Mouse (Mus musculus) induced T-regulatory cell, adult 2 months (primary cell): ENCODE measurements around the gene Ipo4.
A peak's percentile ranks its signal among the peaks of the same experiment; 100 is the strongest.

Source experiments
- DNase-seq: peaks from one replicate; pipeline ENCODE4 v3.0.0-alpha.2; 2012; ENCODE audit warnings: low read depth

Ipo4 gene

DNA sequence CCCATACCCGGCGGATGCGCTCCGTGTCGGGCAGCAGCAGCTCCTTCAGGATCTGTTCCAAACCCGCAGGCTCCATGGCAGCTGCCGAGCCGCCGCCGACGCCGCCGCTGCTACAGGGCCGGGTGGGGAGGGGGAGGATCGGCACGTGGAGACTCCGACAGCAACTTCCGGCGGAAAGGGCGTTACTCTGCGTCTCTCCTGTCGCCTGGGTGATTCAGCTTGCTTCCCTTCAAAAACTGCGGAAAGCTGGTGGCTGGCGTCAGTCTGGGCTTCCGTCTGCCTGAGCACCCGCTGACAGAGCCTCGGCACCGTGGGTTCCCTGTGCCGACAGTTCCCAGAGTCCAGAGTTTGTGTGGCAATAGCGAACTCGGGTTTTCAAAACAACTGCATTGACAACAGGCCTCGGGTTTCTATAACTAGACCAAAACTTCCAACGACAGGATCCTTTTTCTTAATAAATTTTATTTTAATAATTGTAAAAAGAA, at the start of gene Ipo4:
Gene Ipo4 (minus strand): TSS at position 435 of the 485 bp plus-strand sequence.
- DNase-seq, result peak; percentile 95

DNA sequence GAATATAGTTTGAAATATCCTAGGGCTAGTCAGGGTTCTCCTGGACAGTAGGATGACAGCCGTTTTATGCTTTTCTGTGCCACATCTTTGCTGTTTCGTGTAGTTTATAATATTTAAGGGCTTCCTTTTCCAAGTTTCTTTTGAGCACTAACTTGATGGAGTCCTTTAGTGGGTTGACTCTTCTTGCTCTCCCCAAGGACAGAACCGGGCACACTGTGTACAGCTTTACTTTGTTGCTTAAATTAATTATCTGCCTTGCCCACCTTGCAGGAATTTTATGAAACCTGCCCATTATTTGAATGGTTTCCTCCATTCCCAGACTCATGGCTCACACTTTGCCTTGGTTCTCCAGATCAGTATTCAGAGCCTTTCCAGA, 46.3 kb upstream of the Ipo4 start:
- DNase-seq, result no peak

DNA sequence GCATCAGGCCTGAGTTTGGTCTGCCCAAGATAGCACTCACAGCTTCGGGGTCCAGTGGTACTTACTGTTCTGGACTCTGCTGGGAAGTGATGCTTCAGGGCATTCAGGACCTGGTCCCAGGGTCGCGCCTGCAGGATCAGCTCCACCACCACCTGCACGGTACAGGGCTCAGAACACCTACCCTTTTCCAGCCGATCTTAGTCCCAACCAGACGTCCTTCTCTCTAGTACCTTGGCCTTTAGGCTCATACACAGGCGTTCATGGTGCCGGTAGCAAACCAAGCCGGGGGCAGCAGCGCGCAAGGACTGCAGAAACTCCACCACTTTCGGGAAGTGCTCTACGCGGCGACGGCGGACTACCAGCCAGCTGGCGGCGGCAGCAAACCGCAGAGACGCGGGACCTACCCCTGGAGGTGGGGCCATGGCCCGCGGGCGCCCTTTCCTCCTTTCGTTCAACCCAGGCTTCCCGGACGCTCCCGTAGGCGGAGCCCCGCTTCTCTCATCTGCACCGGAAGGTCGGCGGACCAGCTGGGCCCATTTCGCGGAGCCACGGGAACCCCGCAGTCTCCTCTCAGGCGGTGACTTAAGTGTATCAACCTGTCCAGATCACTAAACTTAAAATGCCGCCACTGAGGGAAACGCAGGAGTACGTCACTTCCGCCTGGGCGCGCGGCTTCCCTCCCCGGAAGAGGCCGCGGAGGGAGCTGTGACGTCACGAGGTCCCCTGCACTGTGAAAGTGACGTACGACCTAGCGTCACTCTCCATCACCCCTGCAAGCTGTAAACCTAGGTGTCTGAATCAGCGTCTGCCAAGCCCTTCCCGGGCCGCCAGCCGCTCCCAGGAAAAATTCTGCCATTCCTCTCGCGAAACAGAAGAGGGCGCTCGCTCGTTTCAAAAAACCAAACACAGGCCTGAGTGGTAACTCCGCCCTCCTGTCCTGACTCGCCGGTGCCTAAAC, 45.7 kb upstream of the Ipo4 start, which contains the start of gene Tinf2:
Gene Tinf2 (minus strand): TSS at position 661 of the 958 bp plus-strand sequence.
- peak; percentile 99 for DNase-seq

DNA sequence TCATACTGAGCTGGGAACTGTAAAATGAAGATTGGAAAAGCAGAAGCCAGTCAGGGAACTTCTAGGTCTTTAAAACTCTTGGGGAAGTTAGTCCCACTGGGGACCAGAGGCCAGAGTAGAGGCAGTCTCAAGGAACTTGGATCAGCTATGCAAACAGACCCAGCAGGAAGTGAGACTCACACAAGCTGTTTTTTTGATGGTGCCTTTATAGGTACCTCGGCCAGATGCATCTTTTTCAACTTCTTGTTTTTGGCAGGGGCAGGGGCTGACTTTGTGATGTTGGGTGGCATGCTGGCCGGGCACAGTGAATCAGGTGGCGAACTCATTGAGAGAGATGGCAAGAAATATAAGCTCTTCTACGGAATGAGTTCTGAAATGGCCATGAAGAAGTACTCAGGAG, 41.9 kb upstream of the Ipo4 start:
- no peak for DNase-seq

DNA sequence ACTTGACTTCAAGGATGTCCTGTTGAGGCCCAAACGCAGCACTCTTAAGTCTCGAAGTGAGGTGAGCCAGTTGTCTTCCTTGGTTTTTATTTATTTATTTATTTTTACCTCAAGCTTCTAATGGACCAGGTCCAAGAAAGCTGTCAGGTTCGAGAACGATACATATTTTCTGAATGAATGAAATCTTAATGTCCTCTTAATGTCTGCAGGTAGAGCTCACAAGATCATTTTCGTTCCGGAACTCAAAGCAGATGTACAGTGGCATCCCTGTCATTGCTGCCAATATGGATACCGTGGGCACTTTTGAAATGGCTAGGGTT, 36.9 kb upstream of the Ipo4 start:
- no peak for DNase-seq

DNA sequence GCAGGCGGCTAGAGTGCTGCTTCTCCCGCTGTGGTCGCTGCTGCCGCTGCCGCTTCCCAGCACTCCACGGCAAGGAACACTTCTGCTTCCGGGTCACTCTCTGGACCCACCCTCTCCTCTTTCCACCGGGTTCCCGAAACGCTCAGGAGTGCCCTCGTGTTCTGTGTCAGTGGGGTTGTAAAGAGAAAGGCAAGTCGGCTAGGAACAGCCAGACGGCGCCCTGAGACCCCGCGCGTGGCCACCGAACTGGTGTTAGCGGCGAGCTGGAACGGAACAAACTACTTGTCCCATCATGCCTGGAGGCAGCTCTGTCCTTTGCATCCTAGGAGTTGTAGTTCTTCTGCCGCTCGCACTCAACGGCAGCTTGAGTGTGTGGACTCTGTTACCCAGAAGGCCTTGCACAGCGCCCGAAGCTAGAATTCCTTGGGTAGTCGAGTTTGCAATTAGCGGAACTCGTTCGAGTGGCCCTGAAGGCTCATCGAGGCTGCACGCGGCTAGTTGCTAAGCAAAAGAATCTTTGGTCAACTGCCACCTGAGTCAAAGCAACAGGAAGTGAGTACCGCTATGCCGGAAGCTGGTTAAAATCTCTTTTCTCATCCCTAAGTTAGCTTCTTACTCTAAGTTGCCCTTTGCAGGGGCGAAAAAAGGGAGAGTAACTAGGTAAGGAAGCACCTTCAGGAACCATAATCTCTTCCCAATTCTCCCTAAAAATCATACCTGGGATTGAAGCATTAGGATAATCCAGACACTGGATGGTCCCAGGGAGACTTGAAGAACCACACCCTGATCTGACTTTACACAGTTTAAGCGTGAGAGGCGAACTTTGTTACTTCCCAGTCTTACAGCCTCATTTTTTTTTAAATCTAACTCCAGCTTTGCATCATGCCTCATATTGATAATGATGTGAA, 36.3 kb upstream of the Ipo4 start, which contains the start of the genes Gmpr2 and Nedd8:
Gene Gmpr2 (plus strand): TSS at position 109 of the 908 bp plus-strand sequence.
Gene Nedd8 (minus strand): TSS at position 292 of the 908 bp plus-strand sequence.
- DNase-seq, result peak; percentile 97

DNA sequence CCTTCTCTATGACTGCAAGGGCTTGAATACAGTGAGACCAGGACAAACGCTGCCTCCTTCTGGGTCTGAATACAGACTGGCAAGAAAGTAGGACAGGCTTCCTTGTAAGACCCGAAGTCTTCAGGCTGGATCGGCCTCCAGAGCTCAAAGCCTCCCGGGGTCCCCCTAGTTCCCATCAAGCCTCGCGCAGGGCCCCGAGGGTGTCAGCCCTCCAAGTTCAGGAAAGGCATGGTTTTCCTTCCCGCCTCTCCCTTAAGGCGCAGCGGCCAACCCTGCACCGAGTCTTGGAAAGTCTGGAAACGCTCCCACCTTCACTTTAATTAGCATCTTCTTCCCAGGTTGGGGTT, 35.7 kb upstream of the Ipo4 start:
- no peak for DNase-seq

DNA sequence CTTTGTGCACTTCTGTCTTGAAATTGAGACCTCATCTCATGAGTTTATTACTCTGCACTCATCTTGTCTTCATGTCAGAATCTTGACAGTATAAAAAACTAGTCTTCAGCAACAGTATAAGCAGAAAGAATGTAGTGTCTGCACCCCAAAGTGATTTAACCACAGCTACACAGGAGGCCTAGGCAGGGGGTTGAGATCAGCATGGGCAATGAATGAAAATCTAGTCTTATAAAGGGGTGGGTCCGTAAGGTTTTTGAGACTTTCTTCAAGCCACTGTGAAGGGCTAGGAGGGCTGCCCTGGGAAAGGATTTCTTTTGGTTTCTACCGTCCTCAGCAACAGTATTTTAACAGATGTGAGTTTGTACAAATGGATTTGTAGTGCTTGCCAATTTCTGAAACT, 24.9 kb upstream of the Ipo4 start:
- no peak for DNase-seq

DNA sequence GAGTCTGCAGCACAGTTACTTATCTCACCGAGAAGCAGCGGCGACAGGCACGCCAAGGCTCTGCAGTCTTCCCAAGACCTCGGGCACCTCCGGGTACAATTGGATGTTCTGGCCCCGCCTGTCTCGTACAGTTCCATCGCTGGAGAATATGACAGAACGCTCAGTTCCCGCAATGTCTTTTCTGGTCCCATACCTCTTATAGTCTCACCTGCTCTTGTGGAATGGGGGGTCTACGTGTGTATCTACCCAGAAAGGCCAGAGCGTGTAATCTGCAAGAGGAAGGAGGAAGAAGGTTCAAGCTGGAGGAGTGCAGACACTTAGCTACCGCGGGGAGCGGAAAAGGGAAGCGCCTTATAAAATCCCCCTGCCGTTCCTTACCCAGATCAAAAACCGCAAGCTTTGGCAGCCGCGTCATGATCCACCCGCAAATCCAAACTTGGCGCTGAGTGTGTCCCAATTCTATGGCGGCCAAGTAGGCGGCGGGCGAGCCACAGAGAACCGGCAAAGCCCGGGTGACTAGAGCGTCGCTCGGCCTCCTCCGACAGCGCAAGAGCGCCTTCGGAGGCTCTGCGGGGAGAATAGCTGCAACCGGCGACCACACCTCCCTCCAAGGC, 24.3 kb upstream of the Ipo4 start, which contains the start of gene Mdp1:
Gene Mdp1 (minus strand): TSS at position 549 of the 614 bp plus-strand sequence.
- peak; percentile 87 for DNase-seq

DNA sequence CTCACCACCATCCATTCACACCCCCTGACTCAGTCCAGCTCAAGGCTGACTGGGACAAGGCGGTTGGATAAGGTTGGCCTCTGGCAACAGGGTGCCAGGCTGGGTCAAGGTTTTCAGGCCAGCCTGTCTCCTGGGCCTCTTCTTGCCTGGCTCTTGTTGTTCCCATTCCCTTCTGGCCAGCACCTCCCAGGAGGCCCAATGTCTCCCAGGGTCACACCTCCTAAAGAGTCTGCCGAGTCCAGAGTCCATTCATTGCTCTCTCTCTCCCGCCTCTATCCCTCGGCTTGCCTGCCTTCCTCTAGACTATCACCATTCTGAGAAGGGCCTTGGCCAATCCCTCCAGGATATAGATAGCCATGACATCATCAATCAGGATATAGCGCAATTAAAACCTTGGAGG, 22.3 kb upstream of the Ipo4 start:
- DNase-seq, result no peak

DNA sequence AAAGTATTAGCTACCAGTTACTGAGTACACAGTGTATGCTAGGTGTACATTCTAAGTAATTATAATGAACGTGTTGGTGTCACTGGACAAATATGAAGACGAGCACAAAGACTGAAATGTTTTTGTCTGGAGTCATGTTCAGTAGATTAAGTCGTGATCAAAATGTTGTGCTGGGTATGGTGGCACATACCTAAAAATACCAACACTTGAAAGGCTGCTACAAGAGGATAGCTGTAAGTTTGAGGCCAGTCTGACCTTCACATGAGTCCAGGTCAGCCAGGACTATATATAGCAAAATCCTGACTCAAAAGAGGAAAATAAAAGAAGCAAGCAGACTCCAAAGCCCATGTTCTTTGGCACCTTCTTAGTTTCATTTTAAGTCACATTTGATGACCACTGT, 21.2 kb upstream of the Ipo4 start:
- no peak for DNase-seq

DNA sequence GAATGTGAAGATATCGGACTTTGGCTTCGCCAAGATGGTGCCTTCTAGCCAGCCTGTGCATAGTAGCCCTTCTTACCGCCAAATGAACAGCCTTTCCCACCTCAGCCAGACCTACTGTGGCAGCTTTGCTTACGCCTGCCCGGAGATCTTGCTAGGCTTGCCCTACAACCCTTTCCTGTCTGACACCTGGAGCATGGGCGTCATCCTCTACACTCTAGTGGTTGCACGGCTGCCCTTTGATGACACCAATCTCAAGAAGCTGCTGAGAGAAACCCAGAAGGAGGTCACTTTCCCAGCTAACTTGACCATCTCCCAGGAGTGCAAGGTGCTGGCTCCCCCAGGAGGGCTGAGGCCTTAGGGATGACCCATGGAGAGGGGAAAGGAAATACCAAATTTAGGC, 15.8 kb upstream of the Ipo4 start:
- DNase-seq, result no peak

DNA sequence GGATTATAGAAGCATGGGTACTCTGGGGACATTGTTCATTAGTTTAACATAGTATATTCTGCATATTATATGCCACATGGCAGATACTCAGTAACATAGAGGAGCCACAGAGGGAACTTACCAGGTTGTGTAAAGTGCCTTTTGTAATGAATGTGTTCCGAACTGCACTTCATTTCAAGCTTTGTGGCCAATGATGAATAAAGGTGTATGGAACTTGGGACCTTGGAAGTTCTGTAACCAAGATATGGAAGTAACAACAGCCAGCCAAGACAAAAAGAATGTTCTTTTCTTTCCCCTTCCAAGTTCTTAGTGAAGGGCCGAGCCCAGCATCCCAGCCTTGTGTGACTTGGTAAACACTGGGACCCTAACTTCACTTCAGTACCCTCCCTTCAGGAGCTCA, 14.1 kb upstream of the Ipo4 start, which contains the start of gene Tssk4:
Gene Tssk4 (plus strand): TSS at position 301 of the 400 bp plus-strand sequence.
- DNase-seq, result no peak

DNA sequence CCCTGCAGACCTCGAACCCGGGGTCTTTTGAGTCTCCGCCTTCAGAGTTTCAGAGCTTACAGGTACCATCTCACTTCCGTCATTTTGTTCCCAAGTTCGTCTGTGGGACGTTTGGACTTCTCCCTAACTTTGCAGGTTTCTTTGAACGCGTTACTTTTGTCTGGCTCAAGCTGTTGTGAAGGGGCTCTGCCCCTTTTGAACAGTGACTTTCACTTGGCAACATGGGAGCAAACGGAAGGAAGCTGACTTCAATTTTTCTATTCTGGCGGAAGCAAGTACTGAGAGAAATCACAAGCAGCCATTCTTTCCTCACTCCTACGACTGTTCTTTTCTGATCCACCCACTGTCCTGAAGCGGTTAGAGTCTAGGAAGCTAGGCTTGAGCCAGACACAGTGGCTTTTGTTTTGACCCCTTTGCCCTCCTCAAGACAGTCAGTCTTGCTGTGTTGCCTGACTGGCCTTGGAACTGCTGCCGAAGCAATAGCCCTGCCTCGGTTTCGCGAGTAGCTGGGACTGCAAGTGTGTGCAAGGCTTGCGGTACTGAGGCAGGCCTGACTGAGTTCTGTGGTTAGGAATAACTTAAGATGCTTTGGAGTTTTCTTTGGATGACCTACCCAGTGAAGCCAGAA, 8.6 kb upstream of the Ipo4 start:
- DNase-seq, result peak; percentile 74

DNA sequence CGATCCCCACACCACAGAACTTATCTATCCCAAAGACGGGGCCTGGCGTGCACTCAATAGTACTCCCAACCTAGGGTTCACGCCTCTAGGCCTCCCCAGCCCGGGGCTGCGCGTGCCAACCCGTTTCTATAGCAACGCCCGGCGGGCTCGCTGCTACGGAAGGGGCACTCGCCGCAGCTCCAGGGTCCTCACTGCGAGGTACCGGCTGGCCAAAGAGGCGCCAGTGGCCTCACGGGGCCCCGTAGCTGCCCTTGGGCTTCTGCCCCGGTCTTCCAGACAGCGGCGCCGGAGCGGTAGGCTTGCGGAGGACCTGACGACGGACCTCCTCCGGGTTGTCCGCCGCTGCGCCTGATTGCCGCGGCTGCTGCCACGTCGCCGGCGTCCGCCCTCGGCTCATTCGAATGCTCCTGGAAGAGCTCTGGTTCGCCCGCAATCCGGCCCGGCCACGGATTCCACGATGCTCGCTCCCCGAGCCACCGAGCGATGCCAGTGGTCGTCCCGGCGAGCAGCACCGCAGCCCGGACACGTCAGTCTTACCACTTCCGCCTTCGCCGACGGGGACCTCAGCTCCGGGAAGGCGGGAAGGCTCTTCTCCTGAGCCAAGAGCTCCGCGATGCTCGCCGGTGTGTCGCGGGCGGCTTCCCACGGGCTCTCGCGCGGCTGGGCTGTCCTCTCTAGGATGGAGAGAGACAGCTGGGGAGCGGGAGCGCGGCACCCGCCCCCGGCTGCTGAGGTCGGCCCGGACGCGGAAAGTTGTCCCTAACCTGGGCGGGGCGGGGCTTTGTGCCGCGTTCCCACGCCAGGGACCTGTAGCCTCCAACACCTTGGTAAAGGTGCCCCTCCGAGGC, 7.5 kb upstream of the Ipo4 start, which contains the start of gene Tm9sf1:
Gene Tm9sf1 (minus strand): TSS at position 747 of the 848 bp plus-strand sequence.
- peak; percentile 91 for DNase-seq

DNA sequence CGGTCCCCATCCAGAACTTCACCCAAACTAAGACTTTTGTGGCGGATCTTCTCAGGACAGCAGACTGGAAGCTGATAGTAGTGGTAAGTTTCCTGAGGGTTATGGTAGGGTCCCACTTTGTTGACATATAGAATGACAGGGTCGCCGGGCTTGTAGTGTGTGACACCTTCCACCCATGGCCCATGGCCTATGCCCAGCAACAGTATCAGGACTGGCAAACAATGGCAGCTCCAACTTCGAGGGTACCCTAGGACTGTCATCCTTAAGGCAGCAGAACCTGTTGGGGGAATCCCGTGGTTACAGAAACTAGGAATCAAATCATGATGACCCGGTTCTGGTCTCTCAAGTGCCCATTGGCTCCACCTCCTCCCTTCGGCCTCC, 6.9 kb upstream of the Ipo4 start:
- no peak for DNase-seq

DNA sequence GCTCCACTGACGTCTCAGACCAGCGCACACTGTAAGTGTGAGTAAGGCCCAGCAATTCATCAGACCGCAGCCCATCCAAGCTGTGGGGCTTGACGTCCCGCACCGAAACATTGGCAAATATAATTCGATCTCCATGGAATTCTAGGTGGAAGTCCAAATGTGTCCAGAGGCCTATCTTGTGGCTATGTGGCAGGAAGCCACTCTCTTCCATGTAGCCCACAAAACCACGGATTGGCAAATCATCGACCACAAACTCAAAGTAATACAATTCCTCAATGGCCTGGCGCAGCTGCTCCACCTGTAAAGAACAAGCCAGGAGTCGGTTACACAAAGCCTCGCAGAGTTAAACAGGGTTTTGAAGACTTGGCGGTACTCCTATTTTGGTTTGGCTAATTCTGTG, 5.5 kb upstream of the Ipo4 start:
- DNase-seq, result no peak

DNA sequence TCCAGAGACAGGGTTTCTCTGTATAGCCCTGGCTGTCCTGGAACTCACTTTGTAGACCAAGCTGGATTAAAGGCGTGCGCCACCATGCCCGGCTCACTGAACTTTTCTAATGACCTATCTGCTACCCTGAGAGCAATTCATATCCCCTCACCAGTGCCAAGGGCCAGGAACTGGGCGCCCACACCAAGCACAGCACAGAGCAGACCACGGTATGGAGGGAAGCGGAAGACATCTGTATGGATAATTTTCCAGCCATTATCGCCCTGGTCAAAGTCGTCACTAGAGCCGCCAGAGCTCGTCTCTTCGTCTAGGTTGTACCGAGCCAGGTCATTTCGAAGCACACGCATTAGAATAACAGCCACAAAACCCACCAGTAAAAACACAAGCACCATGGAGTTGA, 5.1 kb upstream of the Ipo4 start:
- DNase-seq, result no peak

DNA sequence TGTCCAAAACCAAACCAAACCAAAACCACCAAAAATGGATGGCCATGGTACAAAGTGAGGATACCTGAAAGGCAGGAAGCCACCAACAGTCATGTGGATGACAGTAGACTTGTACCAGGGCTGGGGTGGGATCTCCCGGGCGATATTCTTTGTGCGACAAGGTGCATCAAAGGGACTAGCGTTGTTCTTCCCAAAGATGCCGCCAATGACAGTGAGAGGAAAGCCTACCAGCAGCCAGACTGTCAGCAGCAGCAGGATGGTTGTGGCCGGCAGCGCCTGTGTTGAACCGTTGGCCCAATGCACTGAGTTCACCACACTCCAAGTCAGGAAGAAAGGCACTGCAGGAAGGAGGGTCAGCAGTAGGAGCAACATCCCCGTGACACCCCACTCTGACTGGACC, 2.0 kb upstream of the Ipo4 start, which contains the start of gene Gm49378:
Gene Gm49378 (minus strand): TSS at position 101 of the 400 bp plus-strand sequence.
- DNase-seq, result no peak

DNA sequence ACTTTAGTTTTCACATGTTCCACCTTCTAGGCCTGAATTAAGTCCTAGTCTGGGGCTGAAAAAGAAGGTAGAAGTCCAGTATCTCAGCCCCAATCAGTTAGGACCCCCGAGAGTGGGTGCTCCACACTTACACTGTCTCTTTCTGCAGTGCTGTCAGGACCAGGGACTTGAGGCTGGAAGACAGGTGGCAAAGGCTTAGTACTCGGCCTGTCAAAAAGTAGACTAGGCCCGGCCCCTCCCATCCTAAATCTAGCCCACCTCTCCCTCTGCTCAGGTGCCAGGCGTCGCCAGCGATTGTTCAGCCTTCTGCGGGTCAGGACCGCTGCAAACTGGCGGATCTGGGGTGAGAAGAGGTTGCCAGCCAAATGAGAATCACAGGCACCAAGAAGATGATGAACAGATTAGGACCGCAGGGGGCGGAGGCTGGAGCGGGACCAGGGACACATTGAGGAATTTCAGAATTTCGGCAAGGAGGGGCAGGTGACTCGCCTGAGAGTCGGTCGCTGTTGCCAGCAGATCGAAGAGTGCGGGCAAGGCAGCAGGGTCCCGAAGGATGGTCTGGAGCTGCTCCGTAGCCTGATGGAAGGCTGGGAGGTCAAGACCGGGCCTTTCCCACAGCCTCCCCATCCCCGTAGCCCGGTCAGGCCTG, 759 bp downstream of the Ipo4 start:
- DNase-seq, result no peak
